Mouse (Mus musculus): ENCODE measurements at regions not wholly inside any gene's neighbourhood (a gene's known extent, or its start where the extent isn't known, plus 50 kb on each side); places are given as distances from the start of the nearest gene placed in this dataset.
A peak's percentile ranks its signal among the peaks of the same experiment; 100 is the strongest.

DNA sequence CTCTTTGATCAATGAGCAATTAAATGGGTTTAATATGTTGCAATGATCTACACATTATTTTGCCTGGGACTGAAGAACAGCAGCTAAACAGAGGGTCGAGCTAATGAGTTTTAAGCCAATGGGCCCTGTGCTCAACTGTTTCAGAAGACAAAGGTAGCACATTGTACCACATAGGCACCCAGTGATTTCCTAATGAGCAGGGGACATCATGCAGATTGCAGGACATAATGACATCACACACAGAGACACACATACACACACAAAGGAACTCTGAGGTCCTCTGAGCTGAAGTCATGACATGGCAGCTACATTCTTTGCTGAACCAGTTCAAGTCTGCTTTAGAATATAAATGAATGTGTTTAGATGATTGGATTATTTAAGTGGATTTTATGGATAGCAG, 71.9 kb downstream of the Zfp330 start:
- 68% methylated on average over 1 of the region's 1 CpGs for WGBS

DNA sequence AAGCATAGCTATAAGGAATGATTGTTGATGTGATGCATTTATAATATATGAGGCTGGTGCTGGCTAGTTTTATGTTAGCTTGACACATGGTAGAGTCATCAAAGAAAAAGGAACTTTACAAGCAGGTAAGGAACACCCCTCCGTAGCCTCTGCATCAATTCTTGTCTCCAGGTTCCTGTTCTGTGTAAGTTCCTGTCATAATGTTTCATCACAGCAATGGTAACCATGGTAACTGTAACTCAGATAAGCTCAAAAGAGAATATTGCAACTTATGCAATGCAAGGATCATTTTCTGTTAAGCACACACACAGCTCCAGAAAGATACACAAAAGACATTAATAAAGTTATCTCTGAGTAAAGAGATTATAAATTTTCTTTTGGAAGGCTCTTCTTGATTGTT, 73.5 kb downstream of the Zfp330 start:
- Histone ChIP-seq H3K9me3 (no peaks in the 10 kb centered on the region), H3K4me1 (no peaks in the 10 kb centered on the region)
- WGBS = 63% methylated on average over 1 of the region's 1 CpGs

More for the DNA sequence above, 71.9 kb downstream of the Zfp330 start:
- H3K9ac ChIP-seq = no peak overlapping the region
- no peaks in the 10 kb centered on the region for H3K9me3 ChIP-seq
- H3K4me1 ChIP-seq = no peaks in the 10 kb centered on the region
- H3K4me2 ChIP-seq (replicated peaks) = no peak overlapping the region
- H3K27me3 ChIP-seq = no peaks in the 10 kb centered on the region
- H3K36me3 ChIP-seq = no peaks in the 10 kb centered on the region
- H3K27ac ChIP-seq = no peak overlapping the region
- no peak for ATAC-seq (ENCODE audit: low FRiP score, low read depth)
- H3K4me3 ChIP-seq = no peak overlapping the region

DNA sequence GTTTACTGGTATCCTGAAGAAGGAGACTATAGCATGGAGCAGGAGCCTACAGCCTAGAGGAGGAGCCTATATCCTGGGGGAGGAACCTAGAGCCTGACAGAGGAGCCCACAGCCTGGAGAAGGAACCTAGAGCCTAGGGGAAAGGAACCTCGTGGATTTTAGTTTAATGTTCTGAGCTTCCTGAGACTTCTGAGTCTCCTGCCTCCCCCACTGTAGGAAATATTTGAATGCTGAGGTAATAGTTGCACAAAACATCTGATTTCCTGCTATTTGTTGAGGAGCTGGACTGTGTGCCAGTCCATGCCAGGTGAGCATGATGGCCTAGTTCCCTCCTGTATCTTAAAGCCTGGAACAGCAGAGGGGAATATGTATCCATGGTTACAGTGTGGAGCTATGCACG, 74.7 kb downstream of the Zfp330 start:
- no peak overlapping the region for H3K27ac ChIP-seq
- no peaks in the 10 kb centered on the region for H3K9me3 ChIP-seq
- no peaks in the 10 kb centered on the region for H3K36me3 ChIP-seq
- no peaks in the 10 kb centered on the region for H3K27me3 ChIP-seq
- WGBS = 60% methylated on average over 2 of the region's 2 CpGs
- H3K4me3 ChIP-seq = no peak overlapping the region
- no peak for ATAC-seq (ENCODE audit: low FRiP score, low read depth)
- no peaks in the 10 kb centered on the region for H3K4me1 ChIP-seq
- H3K4me2 ChIP-seq (replicated peaks) = no peak overlapping the region
- no peak overlapping the region for H3K9ac ChIP-seq

More for the DNA sequence above, 73.5 kb downstream of the Zfp330 start:
- no peak overlapping the region for H3K27ac ChIP-seq
- no peak overlapping the region for H3K4me3 ChIP-seq
- no peaks in the 10 kb centered on the region for H3K27me3 ChIP-seq
- no peak for ATAC-seq (ENCODE audit: low FRiP score, low read depth)
- no peak overlapping the region for H3K9ac ChIP-seq
- no peak overlapping the region for H3K4me2 ChIP-seq (replicated peaks)
- H3K36me3 ChIP-seq = no peaks in the 10 kb centered on the region

DNA sequence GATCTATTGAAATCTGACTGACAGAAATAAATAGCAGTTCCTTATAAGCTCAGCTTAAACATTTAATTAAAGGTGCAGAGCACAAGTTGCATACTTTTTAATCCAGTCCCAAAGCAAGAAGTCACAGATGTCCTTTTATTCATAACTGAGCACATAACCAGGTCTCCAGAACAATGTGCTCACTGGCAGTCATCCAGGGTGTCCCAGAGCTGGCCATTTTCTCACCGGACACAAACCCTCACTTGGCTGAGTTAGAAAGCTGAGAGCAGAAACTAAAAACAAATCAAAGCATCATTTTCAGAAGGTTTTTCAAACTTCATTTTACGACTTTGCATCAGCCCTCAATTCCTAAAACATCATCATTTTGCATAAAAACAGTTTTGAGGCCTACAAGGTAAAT, 75.9 kb downstream of the Zfp330 start:
- no peak overlapping the region for H3K4me3 ChIP-seq
- no peak overlapping the region for H3K9ac ChIP-seq
- no peaks in the 10 kb centered on the region for H3K36me3 ChIP-seq
- WGBS = 50% methylated on average over 2 of the region's 2 CpGs
- H3K27me3 ChIP-seq = no peaks in the 10 kb centered on the region
- H3K27ac ChIP-seq = no peak overlapping the region
- no peaks in the 10 kb centered on the region for H3K4me1 ChIP-seq
- no peak overlapping the region for H3K4me2 ChIP-seq (replicated peaks)
- H3K9me3 ChIP-seq = no peaks in the 10 kb centered on the region
- no peak for ATAC-seq (ENCODE audit: low FRiP score, low read depth)

DNA sequence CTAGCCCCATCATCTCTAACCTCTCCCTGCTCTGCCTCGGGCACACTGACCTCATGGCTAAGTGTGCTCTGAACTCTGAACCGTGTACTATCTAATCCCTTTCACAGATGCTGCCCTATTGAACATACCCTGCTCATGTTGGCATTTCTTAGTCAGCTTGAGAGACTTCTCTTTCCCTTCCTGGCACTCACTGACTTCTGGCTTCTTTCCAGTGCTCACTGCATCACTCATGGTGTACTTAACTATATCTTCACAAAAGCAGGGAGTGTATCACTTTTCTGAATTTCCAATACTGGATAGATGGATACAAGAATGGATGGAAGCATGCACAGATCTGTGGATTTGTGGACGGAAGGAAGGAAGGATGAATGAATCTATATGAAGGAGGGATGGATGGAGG, 80.9 kb downstream of the Zfp330 start:
- no peak overlapping the region for H3K9ac ChIP-seq
- no peaks in the 10 kb centered on the region for H3K4me1 ChIP-seq
- ATAC-seq (ENCODE audit: low FRiP score, low read depth) = no peak
- H3K27me3 ChIP-seq = peaks cover 6% of the 10 kb centered on the region; the same call in 1 of the 2 replicates
- no peaks in the 10 kb centered on the region for H3K36me3 ChIP-seq
- H3K4me3 ChIP-seq = no peak overlapping the region
- 74% methylated on average over 3 of the region's 3 CpGs for WGBS
- no peak overlapping the region for H3K27ac ChIP-seq
- H3K9me3 ChIP-seq = no peaks in the 10 kb centered on the region
- H3K4me2 ChIP-seq (replicated peaks) = no peak overlapping the region

DNA sequence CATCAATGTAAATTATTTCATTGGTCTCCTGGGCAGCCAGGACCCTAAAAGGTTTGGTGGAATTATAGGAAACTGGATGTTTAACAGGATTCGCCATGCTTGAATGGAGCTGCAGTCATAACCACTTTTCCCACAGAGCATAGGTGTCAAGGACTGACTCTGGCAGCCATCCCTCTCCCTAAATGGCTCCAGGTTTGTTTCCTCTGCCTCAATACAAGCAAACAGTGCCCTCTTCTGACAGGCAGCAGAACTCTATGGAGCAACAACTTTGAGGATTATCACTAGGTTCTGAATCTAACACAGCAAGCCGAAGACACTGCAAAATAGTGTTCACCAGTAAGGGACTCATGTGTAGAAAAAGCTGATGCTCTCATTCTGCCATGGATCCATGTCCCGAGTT, 84.6 kb downstream of the Zfp330 start:
- Histone ChIP-seq H3K27me3 (peaks cover 11% of the 10 kb centered on the region; the same call in 1 of the 2 replicates), H3K9ac (no peak overlapping the region), H3K4me1 (0 out of 2 replicates have a peak, but pooled peaks cover 1% of the 10 kb centered on the region), H3K4me2 (replicated peaks) (no peak overlapping the region), H3K9me3 (no peaks in the 10 kb centered on the region), H3K4me3 (no peak overlapping the region), H3K27ac (no peak overlapping the region), H3K36me3 (no peaks in the 10 kb centered on the region)
- 43% methylated on average over 3 of the region's 3 CpGs for WGBS
- ATAC-seq (ENCODE audit: low FRiP score, low read depth) = peak; percentile 80; the same call in 1 of the 2 replicates

DNA sequence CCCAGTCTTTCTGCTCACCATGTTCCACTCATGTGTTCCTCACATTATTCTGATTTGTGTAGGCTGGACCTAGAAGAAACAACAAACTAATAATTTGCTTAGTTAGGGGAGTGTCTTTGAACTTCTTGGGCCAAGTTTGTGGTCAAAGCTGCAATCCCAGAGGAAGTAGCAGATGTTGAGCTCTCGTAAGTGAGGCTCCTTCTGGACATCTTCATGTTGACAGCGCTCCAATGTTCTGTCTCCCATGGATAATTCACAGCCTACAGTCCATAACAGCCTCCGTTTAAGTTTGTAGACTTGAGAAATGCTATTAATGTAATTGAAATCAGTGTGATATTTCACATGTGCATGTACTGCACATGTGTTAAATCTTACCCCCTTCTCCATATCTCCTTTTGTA, 88.0 kb downstream of the Zfp330 start:
- Histone ChIP-seq H3K9ac (no peak overlapping the region), H3K27me3 (peaks cover 7% of the 10 kb centered on the region; the same call in 1 of the 2 replicates), H3K27ac (no peak overlapping the region), H3K4me1 (0 out of 2 replicates have a peak, but pooled peaks cover 4% of the 10 kb centered on the region), H3K36me3 (no peaks in the 10 kb centered on the region), H3K9me3 (no peaks in the 10 kb centered on the region), H3K4me2 (replicated peaks) (no peak overlapping the region), H3K4me3 (no peak overlapping the region)
- no peak for ATAC-seq (ENCODE audit: low FRiP score, low read depth)
- 66% methylated on average over 3 of the region's 3 CpGs for WGBS

DNA sequence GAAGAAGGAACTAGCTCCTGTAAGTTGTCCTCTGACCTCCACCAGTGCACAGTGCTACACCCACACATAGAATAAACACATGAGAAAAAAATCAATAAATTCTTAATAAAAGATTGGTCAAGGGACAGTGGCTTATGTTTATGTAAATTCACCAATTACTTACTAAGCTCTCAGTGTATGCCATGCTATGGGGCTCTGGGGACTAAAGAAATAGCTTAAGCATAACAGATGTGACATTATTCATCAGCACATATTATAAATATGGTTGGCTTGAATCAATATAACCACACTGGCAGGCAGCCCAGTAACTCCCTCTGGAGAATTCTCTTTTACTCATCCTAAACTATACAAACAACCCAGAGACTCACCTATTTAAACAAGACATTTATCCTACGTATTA, 95.2 kb downstream of the Zfp330 start:
- Histone ChIP-seq H3K4me1 (no peaks in the 10 kb centered on the region), H3K9ac (no peak overlapping the region), H3K4me3 (no peak overlapping the region), H3K36me3 (no peaks in the 10 kb centered on the region), H3K27ac (no peak overlapping the region), H3K27me3 (no peaks in the 10 kb centered on the region), H3K4me2 (replicated peaks) (no peak overlapping the region), H3K9me3 (no peaks in the 10 kb centered on the region)
- WGBS = 74% methylated on average over 1 of the region's 1 CpGs
- no peak for ATAC-seq (ENCODE audit: low FRiP score, low read depth)

DNA sequence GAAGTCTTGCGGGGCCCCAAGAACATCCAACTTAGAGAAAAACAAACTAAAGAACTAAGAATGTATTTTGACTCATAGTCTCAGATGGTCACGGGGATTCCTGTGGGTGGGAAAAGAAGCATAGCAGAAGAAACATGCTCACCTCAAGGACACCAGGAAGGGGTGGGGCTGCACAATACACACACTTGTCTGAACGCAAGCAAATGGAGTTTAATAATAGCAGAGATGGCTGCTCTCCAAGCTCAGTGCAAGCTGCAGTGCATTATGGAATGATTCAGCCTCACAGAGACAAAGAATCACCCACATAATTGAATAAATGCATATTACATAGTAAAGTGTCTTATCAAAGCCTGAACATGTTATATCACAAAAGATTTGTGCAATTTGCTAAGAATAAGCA, 96.2 kb downstream of the Zfp330 start:
- H3K4me3 ChIP-seq = no peak overlapping the region
- no peak overlapping the region for H3K27ac ChIP-seq
- 84% methylated on average over 3 of the region's 3 CpGs for WGBS
- no peak overlapping the region for H3K9ac ChIP-seq
- no peaks in the 10 kb centered on the region for H3K9me3 ChIP-seq
- ATAC-seq (ENCODE audit: low FRiP score, low read depth) = no peak
- no peaks in the 10 kb centered on the region for H3K27me3 ChIP-seq
- H3K4me2 ChIP-seq (replicated peaks) = no peak overlapping the region
- H3K4me1 ChIP-seq = no peaks in the 10 kb centered on the region
- no peaks in the 10 kb centered on the region for H3K36me3 ChIP-seq

DNA sequence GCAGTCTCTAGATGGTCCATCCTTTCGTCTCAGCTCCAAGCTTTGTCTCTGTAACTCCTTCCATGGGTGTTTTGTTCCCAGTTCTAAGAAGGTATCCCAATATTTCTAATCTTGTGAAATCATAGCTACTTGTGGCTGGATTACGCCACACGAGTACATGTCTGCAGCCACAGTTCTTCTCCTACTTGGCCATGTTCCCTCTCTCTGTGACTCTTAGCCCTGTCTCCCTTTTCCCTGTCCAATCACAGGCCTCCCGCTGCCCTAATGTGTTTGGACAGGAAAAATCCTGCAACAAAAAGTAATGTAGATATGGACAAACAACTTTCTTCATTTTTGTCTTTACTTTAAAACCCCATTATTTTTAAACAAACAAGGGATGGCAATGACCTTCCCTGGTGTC, 104.7 kb downstream of the Zfp330 start:
- ATAC-seq (ENCODE audit: low FRiP score, low read depth) = no peak

DNA sequence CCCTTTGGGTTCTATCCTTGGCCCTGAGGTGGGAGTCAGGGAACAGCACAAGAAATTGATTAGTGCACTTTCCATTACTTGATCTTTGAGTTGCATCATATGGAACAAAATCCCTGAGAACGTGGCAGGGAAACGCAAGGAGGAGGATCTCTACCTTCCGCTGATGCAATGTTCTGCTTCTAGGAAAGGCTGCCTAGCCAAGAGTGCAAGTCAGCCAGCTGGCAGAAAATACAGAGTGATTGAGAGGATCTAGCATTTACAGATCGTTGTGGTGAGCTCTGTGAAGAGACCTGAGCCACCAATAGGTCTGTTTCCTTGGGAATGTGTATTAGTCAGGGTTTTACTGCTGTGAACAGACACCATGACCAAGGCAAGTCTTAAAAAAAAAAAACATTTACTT, 108.8 kb downstream of the Zfp330 start:
- no peaks in the 10 kb centered on the region for H3K4me1 ChIP-seq
- no peaks in the 10 kb centered on the region for H3K27me3 ChIP-seq
- H3K27ac ChIP-seq = no peak overlapping the region
- H3K4me3 ChIP-seq = no peak overlapping the region
- ATAC-seq (ENCODE audit: low FRiP score, low read depth) = no peak
- H3K36me3 ChIP-seq = no peaks in the 10 kb centered on the region
- H3K4me2 ChIP-seq (replicated peaks) = no peak overlapping the region
- H3K9ac ChIP-seq = no peak overlapping the region
- no peaks in the 10 kb centered on the region for H3K9me3 ChIP-seq
- 93% methylated on average over 4 of the region's 4 CpGs for WGBS

More for the DNA sequence above, 104.7 kb downstream of the Zfp330 start:
- no peaks in the 10 kb centered on the region for H3K27me3 ChIP-seq
- no peak overlapping the region for H3K9ac ChIP-seq
- 91% methylated on average over 4 of the region's 4 CpGs for WGBS
- H3K27ac ChIP-seq = no peak overlapping the region
- H3K36me3 ChIP-seq = no peaks in the 10 kb centered on the region
- H3K4me2 ChIP-seq (replicated peaks) = no peak overlapping the region
- no peak overlapping the region for H3K4me3 ChIP-seq
- no peaks in the 10 kb centered on the region for H3K4me1 ChIP-seq
- H3K9me3 ChIP-seq = no peaks in the 10 kb centered on the region

DNA sequence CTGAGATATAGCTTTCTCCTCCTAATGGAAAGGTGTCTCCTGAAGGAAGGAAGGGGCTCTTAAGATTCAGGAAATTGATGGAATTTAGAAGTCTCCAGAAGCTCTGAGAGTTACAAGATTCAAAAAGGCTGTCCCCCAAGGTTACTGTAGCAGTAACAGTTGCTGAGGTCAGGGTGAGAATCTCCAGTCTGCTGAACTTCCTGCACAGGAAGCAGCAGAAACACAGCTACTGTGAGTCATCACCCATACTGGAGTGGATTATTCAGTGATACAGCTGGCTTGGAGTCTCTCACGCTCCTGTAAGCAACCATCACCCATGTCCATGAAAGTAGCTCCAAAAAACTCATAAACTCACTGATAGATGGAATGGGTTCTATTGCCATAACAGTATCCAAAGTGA, 133.5 kb downstream of the Zfp330 start:
- WGBS = 82% methylated on average over 1 of the region's 1 CpGs
- Histone ChIP-seq H3K4me1 (no peaks in the 10 kb centered on the region), H3K36me3 (no peaks in the 10 kb centered on the region), H3K4me2 (replicated peaks) (no peak overlapping the region), H3K27ac (no peak overlapping the region), H3K9me3 (no peaks in the 10 kb centered on the region), H3K27me3 (no peaks in the 10 kb centered on the region), H3K9ac (no peak overlapping the region), H3K4me3 (no peak overlapping the region)
- ATAC-seq (ENCODE audit: low FRiP score, low read depth) = no peak

DNA sequence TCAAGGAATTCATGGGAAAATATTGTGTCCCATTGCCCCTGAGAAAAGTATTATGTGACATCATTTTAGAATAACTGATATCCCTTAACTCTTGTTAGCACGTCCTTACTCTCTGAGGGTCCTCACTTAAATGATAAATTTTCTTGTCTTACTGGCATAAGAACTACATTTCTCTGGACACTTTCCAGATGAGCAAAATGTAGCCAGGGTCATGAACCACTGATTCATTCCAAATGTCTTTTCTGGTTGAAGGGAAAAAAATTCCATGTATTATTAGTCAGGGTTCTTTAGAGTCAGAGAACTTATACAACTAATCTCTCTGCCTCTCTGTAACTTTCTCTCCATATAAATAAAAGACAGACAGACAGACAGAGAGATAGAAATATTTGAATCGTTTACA, 143.5 kb downstream of the Zfp330 start:
- WGBS = 59% methylated on average over 2 of the region's 2 CpGs
- Histone ChIP-seq H3K9ac (no peak overlapping the region), H3K4me3 (no peak overlapping the region), H3K27ac (no peak overlapping the region), H3K36me3 (no peaks in the 10 kb centered on the region), H3K27me3 (no peaks in the 10 kb centered on the region), H3K9me3 (no peaks in the 10 kb centered on the region), H3K4me1 (no peaks in the 10 kb centered on the region), H3K4me2 (replicated peaks) (no peak overlapping the region)
- no peak for ATAC-seq (ENCODE audit: low FRiP score, low read depth)

Measured in limb, embryonic 13.5 days (tissue).